Mouse (Mus musculus): Measurements from ENCODE around the gene Eed.

Eed gene

DNA sequence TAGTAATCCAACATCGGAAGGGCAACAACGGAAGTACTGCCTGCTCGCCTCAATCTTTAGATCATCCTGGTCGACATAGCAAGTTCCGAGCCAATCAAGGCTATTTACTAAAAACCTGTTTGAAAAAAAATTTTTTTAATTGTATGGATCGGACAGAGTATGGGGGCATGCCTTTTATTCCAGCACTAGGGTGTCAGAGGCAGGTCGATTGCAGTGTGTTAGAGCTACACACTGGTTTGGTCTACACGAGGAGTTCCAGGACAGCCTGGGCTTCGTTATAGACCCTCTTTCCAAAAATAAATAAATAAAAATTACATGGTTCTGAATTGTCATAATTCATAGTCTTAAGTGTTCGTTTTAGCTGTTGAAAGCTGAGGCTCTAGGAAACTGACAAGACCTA lies 774 bp upstream of the Eed start:
- no peak for DNase-seq (ENCODE audit: low read depth in 2 of 2, low spot score in 2 of 2)

GRCm38 (mm10) chr7:89980133-89980484 lies 674 bp downstream of the Eed start:
- DNase-seq (ENCODE audit: low read depth in 2 of 2, low spot score in 2 of 2), result no peak

GRCm38 (mm10) chr7:89979432-89980130 lies 1.2 kb downstream of the Eed start:
- DNase-seq (ENCODE audit: low read depth in 2 of 2, low spot score in 2 of 2), result no peak

DNA sequence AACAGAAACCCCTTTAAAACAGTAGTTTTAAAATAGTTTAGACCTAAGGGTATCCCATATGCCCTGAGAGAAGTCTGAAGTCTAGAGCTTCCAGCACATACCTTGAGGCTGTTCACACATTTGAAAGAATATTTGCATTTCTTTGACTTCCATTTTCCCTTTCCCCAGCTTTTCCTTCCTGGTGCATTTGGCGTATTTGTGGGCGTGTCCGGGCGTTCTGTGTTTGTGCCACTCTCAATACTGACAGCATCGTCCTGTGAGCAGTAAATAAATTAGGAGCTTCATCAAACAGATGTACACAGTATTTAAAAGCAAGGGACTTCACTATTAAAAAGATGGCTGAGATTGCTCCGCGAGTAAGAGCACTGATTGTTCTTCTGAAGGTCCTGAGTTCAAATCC lies 4.0 kb downstream of the Eed start:
- no peak for DNase-seq (ENCODE audit: low read depth in 2 of 2, low spot score in 2 of 2)

- no peak for DNase-seq (ENCODE audit: low read depth in 2 of 2, low spot score in 2 of 2)
Observed at GRCm38 (mm10) chr7:89975571-89975970, 5.2 kb downstream of the Eed start.

- no peak for DNase-seq (ENCODE audit: low read depth in 2 of 2, low spot score in 2 of 2)
Observed at GRCm38 (mm10) chr7:89967235-89967634, 13.5 kb downstream of the Eed start.

- no peak for DNase-seq (ENCODE audit: low read depth in 2 of 2, low spot score in 2 of 2)
Observed at GRCm38 (mm10) chr7:89966771-89967170, 14.0 kb downstream of the Eed start.

DNA sequence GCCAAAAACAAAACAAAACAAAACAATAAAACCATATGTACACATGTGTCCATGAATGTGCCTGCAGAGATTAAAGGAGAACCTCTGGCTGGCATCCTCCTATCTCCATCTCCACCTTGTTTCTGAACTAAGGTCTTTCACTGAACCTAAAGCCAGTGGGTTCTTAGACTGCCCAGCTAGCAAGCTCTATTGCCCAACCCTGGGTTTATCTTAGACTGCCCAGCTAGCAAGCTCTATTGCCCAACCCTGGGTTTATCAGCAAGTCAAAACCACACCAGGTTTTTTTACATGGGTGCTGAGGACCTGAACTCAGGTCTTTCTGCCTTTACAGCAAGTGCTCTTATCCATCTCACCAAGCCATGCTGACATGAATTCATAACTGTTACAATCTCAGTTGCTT lies 17.6 kb downstream of the Eed start:
- DNase-seq (ENCODE audit: low read depth in 2 of 2, low spot score in 2 of 2), result no peak

GRCm38 (mm10) chr7:89957300-89957699 lies 23.5 kb downstream of the Eed start:
- DNase-seq (ENCODE audit: low read depth in 2 of 2, low spot score in 2 of 2), result no peak

DNA sequence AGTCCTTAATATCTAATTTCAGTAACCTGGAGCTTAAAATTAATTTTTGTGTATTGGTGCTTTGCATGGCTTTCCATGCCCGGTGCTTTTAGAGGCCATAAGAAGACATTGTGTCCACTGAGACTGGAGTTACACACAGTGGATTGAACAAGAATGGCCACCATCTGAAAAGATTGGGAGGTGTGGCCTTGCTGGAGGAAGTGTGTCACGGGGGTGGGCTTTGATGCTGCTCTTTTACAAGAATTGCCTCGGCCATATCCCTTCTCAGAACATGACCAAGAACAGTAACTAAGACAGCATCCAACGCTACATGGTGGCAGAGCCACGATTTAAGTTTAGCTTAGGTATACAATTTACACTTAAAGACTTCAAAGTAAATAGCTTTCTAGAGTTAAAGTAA lies 26.5 kb downstream of the Eed start:
- no peak for DNase-seq (ENCODE audit: low read depth in 2 of 2, low spot score in 2 of 2)

- DNase-seq (ENCODE audit: low read depth in 2 of 2, low spot score in 2 of 2), result no peak
Observed at GRCm38 (mm10) chr7:89949403-89949802, 31.4 kb downstream of the Eed start.

DNA sequence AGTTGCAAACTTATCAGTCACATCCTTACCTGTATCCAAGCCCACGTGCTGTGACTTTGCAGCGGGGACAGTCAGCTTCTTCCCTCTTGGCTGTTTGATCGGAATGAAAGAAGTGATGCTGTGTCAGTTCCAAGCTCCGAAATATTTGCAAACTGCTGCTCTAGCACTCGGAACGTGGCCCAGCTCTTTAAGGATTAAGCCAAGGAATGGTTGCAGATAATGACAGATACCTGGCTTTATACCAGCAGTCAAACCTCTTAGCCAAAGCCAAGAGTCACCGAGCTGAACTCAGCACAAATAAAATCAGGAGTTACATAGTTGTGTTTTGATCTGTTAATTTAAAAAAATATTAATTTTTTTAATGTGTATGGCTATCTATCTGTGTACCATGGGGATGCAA lies 32.8 kb downstream of the Eed start:
- no peak for DNase-seq (ENCODE audit: low read depth in 2 of 2, low spot score in 2 of 2)

- DNase-seq (ENCODE audit: low read depth in 2 of 2, low spot score in 2 of 2), result peak; percentile 90 to 94
Observed at GRCm38 (mm10) chr7:89940571-89941463, 40.0 kb downstream of the Eed start, which contains the start of gene Hikeshi. Hikeshi (minus strand) TSS chr7:89941204.

- no peak for DNase-seq (ENCODE audit: low read depth in 2 of 2, low spot score in 2 of 2)
Observed at GRCm38 (mm10) chr7:89939497-89940353, 41.1 kb downstream of the Eed start.

DNA sequence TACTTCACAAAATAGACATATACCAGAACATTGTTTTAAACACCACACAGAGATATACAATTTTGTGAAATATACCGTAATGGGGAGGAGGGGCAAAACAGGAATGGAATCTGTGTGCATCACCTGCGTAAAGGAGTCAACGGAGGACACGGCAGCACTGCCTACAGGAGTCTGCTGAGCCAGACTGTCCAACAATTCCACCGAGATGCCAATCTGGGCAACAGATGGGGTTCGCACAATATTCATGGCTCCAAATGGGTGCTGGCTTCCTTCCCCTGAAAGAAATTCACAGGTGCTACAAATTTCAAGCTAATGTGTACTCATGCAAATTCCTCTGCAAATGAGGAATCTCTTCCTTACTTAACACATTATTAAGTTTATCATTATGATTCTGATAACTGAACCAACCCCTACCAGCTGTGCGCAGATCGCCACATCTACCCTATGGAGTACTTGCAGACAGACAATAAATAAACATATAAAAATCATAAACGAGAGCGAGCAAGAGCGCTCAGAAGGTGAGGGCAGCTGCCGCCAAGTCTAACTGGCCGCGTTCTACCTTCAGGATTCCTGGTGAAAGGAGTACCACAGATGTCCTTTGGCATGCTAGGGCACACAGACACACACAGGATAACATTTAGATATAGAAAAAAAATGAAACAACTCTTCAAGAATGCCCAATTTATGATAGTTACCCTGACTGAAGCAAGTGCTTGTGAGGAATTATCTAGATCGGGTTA lies 57.2 kb downstream of the Eed start:
- no peak for DNase-seq (ENCODE audit: low read depth in 2 of 2, low spot score in 2 of 2)

- no peak for DNase-seq (ENCODE audit: low read depth in 2 of 2, low spot score in 2 of 2)
Observed at GRCm38 (mm10) chr7:89917776-89918175, 63.0 kb downstream of the Eed start.

- DNase-seq (ENCODE audit: low read depth in 2 of 2, low spot score in 2 of 2), result no peak
Observed at GRCm38 (mm10) chr7:89916711-89917110, 64.1 kb downstream of the Eed start.

DNA sequence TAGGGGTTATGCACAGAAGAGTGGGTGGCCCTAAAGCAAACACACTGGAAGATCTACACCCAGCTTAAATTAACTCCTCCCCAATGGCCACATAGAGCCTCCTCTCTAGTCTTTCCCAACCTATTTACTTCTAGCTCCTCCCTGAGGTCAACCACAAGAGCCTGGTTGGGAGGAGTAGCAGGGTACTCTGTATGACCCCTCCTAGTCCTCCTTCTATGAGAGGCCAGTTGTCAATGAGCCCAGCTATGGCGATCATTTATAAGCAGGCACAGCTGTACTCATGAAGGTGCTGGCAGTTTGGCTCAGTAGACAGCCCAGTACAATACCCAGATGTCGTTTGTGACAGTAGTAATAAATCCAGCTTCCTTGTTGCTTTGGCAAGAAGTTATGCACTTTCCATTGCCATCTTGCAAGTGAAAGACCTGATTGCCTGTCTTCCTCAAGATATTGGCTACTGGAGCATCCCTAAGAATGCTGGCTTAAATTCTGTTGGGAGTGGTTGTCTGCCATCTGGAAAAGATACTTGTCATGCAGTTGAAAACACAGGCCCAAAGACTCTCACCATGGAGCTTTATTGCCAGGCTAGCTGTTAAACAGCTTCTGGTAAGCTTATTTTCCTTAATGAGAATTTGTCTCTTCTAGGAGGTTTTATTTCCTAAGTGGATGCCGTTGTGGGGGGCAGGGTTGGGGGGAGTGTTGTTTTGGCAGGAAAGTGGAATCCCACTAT lies 67.2 kb downstream of the Eed start:
- DNase-seq (ENCODE audit: low read depth in 2 of 2, low spot score in 2 of 2), result no peak

GRCm38 (mm10) chr7:89912356-89912755 lies 68.4 kb downstream of the Eed start:
- DNase-seq (ENCODE audit: low read depth in 2 of 2, low spot score in 2 of 2), result no peak

DNA sequence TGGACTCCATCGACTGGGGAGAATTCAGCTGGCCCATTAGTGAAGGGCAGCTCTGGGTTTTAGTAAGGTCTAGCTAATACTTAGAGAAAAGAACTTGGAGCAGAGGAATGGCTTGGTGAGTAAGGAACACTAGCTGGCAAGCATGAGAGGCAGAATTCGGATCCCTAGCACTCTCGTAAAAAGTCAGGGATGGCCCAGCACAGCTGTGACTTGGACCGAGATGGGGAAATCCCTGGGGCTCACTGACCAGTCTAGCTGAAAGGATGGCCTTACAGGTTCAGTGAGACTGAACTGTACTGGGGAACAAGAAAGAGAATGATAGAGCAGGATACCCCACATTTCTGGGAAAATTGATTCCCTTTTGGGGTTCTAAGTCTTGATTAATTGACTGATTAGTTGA lies 71.1 kb downstream of the Eed start:
- DNase-seq (ENCODE audit: low read depth in 2 of 2, low spot score in 2 of 2), result no peak

Data from CD8-positive naive resting alpha-beta T cell, adult 2 months (primary cell).